Mouse (Mus musculus): Measurements from ENCODE around the gene Mpzl3.

Mpzl3 gene

GRCm38 (mm10) chr9:45042947-45043346, 12.0 kb upstream of the Mpzl3 start:
- no peak for DNase-seq (ENCODE audit: low read depth)

- no peak for DNase-seq (ENCODE audit: low read depth)
Measured at GRCm38 (mm10) chr9:45046973-45047372, 8.0 kb upstream of the Mpzl3 start.

GRCm38 (mm10) chr9:45048511-45048910, 6.5 kb upstream of the Mpzl3 start:
- peak; percentile 54 for DNase-seq (ENCODE audit: low read depth)

GRCm38 (mm10) chr9:45049731-45050130, 5.3 kb upstream of the Mpzl3 start:
- DNase-seq (ENCODE audit: low read depth): peak; percentile 22

GRCm38 (mm10) chr9:45050301-45050700, 4.7 kb upstream of the Mpzl3 start:
- DNase-seq (ENCODE audit: low read depth): no peak

- DNase-seq (ENCODE audit: low read depth): no peak
Measured at GRCm38 (mm10) chr9:45058304-45058940, 3.4 kb downstream of the Mpzl3 start.

- DNase-seq (ENCODE audit: low read depth): no peak
Measured at GRCm38 (mm10) chr9:45060151-45060550, 5.2 kb downstream of the Mpzl3 start.

- DNase-seq (ENCODE audit: low read depth): no peak
Measured at GRCm38 (mm10) chr9:45062677-45063076, 7.7 kb downstream of the Mpzl3 start.

GRCm38 (mm10) chr9:45064421-45064820, 9.4 kb downstream of the Mpzl3 start:
- DNase-seq (ENCODE audit: low read depth): no peak

- DNase-seq (ENCODE audit: low read depth): peak; percentile 8
Measured at GRCm38 (mm10) chr9:45066735-45067134, 11.7 kb downstream of the Mpzl3 start.

GRCm38 (mm10) chr9:45071800-45072199, 16.8 kb downstream of the Mpzl3 start:
- no peak for DNase-seq (ENCODE audit: low read depth)

GRCm38 (mm10) chr9:45077859-45078258, 22.9 kb downstream of the Mpzl3 start:
- DNase-seq (ENCODE audit: low read depth): no peak

GRCm38 (mm10) chr9:45079011-45079410, 24.0 kb downstream of the Mpzl3 start, which contains the start of gene Jaml:
Gene Jaml (plus strand): TSS chr9:45079183.
- no peak for DNase-seq (ENCODE audit: low read depth)

GRCm38 (mm10) chr9:45083132-45083531, 28.1 kb downstream of the Mpzl3 start:
- DNase-seq (ENCODE audit: low read depth): no peak

GRCm38 (mm10) chr9:45084556-45084955, 29.6 kb downstream of the Mpzl3 start:
- DNase-seq (ENCODE audit: low read depth): no peak

- no peak for DNase-seq (ENCODE audit: low read depth)
Measured at GRCm38 (mm10) chr9:45085741-45086690, 31.0 kb downstream of the Mpzl3 start.

- DNase-seq (ENCODE audit: low read depth): no peak
Measured at GRCm38 (mm10) chr9:45088040-45088439, 33.1 kb downstream of the Mpzl3 start.

GRCm38 (mm10) chr9:45090811-45091210, 35.8 kb downstream of the Mpzl3 start:
- peak; percentile 4 for DNase-seq (ENCODE audit: low read depth)

- DNase-seq (ENCODE audit: low read depth): peak; percentile 20
Measured at GRCm38 (mm10) chr9:45092641-45093040, 37.7 kb downstream of the Mpzl3 start.

- peak; percentile 50 for DNase-seq (ENCODE audit: low read depth)
Measured at GRCm38 (mm10) chr9:45095149-45095937, 40.4 kb downstream of the Mpzl3 start.

- no peak for DNase-seq (ENCODE audit: low read depth)
Measured at GRCm38 (mm10) chr9:45097877-45098276, 42.9 kb downstream of the Mpzl3 start.

- DNase-seq (ENCODE audit: low read depth): peak; percentile 14
Measured at GRCm38 (mm10) chr9:45098426-45098825, 43.4 kb downstream of the Mpzl3 start.
